Mouse (Mus musculus) limb, embryonic 12.5 days (tissue): Measurements from ENCODE around the gene Cluap1. TPM values are rescaled to one million over a fixed set of nuclear protein-coding genes. Genes with fewer than 3 reads are reported as not detected.
"Not testable (repeated sequence)": the region's sequence is repeated elsewhere in the genome, so short reads cannot be mapped to it uniquely, and the experiment has no call there.

ENCODE experiments used
- ATAC-seq: fragments of 200-750 bp; cut with Nextera tagmentation; 2 replicates; pipeline ENCODE4 v1.8.0; 2017; ENCODE audit warnings: low read depth, moderate TSS enrichment; ENCODE audit not compliant: insufficient number of reproducible peaks, insufficient read depth, low FRiP score, low TSS enrichment
- H3K27ac ChIP-seq: fragments of 300-500 bp; sonication (generic); 2 replicates; pipeline ENCODE4 v1.5.1; 2016; ENCODE audit warnings: mild to moderate bottlenecking, moderate library complexity
- H3K27me3 ChIP-seq: fragments of 300-500 bp; sonication (generic); 2 replicates; pipeline ENCODE4 v1.6.1; 2016; ENCODE audit warnings: mild to moderate bottlenecking, moderate library complexity
- H3K36me3 ChIP-seq: fragments of 300-500 bp; sonication (generic); 2 replicates; pipeline ENCODE4 v1.6.1; 2016; ENCODE audit warnings: mild to moderate bottlenecking, moderate library complexity
- H3K4me1 ChIP-seq: fragments of 300-500 bp; sonication (generic); replicated peaks from 2 replicates; pipeline ENCODE4 v1.6.1; 2016
- H3K4me2 ChIP-seq: fragments of 300-500 bp; sonication (generic); 2 replicates; pipeline ENCODE4 v1.6.1; 2016; ENCODE audit warnings: mild to moderate bottlenecking, moderate library complexity
- H3K4me3 ChIP-seq: fragments of 300-500 bp; sonication (generic); replicated peaks from 2 replicates; pipeline ENCODE4 v1.5.1; 2016; ENCODE audit warnings: mild to moderate bottlenecking
- H3K9ac ChIP-seq: fragments of 300-500 bp; sonication (generic); replicated peaks from 2 replicates; pipeline ENCODE4 v1.6.1; 2016; ENCODE audit warnings: mild to moderate bottlenecking, moderate library complexity
- H3K9me3 ChIP-seq: fragments of 300-500 bp; sonication (generic); 2 replicates; pipeline ENCODE4 v1.6.1; 2016; ENCODE audit warnings: mild to moderate bottlenecking, moderate library complexity
- whole genome bisulfite sequencing: fragments of 180-500 bp; shearing (Covaris S2); methylation state at CpG from one replicate; pipeline ENCODE4 v1.1.7; 2016; 5-methylcytosine and 5-hydroxymethylcytosine counted together
- polyA plus RNA-seq: library from polyadenylated mRNA; unstranded; fragments of >200 nt; fragmentation: Nextera tagmentation; extraction: Ambion mirVana; gene quantifications from 2 replicates; pipeline ENCODE4 v1.2.1, GENCODE M21; 2016

Cluap1 gene
- polyA plus RNA-seq, 1 experiment from 2014 or later = 25.7 TPM

DNA sequence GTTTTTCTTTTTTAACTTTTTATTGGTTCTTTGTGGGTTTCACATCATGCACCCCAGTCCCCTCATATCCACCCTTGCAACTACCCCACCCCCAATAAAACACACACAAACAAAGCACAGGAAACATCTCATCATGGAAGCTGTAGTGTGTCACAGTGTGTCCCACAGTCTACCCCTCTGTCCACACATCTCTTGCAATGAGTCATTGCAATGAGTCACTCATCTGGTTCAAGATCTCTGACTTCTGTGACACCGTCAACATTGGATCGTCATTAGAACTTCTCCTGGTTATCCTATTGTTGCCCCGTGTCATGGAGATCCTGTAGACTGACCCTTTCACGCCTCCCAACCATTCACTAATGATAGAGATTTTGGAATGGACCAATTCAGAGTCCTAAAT is 26.1 kb downstream of the Cluap1 start:
- Histone ChIP-seq H3K4me3 (no peak overlapping the region), H3K4me2 (no peak overlapping the region), H3K36me3 (peaks cover 80% of the 10 kb centered on the region), H3K27me3 (no peaks in the 10 kb centered on the region), H3K9ac (no peak overlapping the region), H3K27ac (no peak overlapping the region), H3K9me3 (no peaks in the 10 kb centered on the region), H3K4me1 (no peaks in the 10 kb centered on the region)
- ATAC-seq = no peak
- WGBS = 94% methylated on average over 4 of the region's 4 CpGs

GRCm38 (mm10) chr16:3951141-3951540 is 42.5 kb downstream of the Cluap1 start:
- WGBS = 100% methylated on average over 1 of the region's 1 CpGs
- Histone ChIP-seq H3K9ac (no peak overlapping the region), H3K4me1 (no peaks in the 10 kb centered on the region), H3K9me3 (no peaks in the 10 kb centered on the region), H3K4me2 (no peak overlapping the region), H3K27ac (no peak overlapping the region), H3K36me3 (no peaks in the 10 kb centered on the region), H3K4me3 (no peak overlapping the region), H3K27me3 (no peaks in the 10 kb centered on the region)
- ATAC-seq = no peak

DNA sequence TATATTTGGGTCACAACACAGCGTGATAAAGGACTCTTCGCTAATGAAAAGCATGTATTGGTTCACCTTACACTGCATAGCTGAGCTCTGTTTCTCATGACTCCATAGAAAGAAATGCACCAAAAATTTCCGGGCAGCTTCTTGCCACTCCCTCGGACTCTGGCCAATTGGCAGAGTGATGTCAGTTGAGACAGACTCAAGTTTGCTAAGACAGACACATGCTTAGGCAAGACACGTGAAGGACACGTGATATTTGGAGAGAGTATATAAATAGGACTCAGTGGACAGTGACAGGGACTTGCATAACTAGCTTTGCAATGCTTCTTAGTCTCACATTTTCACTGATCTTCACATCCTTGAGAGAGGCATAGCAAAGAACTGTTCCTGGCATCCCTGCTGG is 47.8 kb downstream of the Cluap1 start:
- WGBS = 85% methylated on average over 6 of the region's 6 CpGs
- Histone ChIP-seq H3K9me3 (no peaks in the 10 kb centered on the region), H3K4me2 (no peak overlapping the region), H3K9ac (no peak overlapping the region), H3K4me1 (no peaks in the 10 kb centered on the region), H3K27me3 (no peaks in the 10 kb centered on the region), H3K36me3 (no peaks in the 10 kb centered on the region), H3K4me3 (no peak overlapping the region), H3K27ac (no peak overlapping the region)
- ATAC-seq = no peak

DNA sequence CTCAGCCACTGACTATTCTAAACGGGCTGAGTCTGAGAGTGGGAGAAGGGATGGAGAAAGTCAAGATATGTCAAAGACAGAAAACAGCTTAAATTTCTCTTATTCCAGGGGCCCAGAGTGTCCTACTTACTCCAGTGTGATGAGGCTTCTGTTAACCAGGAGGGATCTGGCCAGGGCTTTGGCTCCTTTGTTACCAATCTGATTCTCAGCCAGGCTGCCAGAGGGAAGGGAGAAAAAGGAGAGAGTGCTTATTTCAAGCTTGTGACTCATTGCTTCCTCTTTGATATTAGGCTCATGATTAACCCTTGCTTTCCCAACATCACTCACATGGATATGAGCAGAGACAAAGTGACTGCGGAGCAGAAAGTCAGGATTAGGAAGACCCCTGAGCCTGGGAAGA is 50.7 kb downstream of the Cluap1 start:
- H3K27me3 ChIP-seq = no peaks in the 10 kb centered on the region
- no peak overlapping the region for H3K9ac ChIP-seq
- no peaks in the 10 kb centered on the region for H3K4me1 ChIP-seq
- no peak for ATAC-seq
- H3K4me2 ChIP-seq = no peak overlapping the region
- no peak overlapping the region for H3K4me3 ChIP-seq
- no peaks in the 10 kb centered on the region for H3K36me3 ChIP-seq
- no peaks in the 10 kb centered on the region for H3K9me3 ChIP-seq
- no peak overlapping the region for H3K27ac ChIP-seq
- 63% methylated on average over 2 of the region's 2 CpGs for whole genome bisulfite sequencing

DNA sequence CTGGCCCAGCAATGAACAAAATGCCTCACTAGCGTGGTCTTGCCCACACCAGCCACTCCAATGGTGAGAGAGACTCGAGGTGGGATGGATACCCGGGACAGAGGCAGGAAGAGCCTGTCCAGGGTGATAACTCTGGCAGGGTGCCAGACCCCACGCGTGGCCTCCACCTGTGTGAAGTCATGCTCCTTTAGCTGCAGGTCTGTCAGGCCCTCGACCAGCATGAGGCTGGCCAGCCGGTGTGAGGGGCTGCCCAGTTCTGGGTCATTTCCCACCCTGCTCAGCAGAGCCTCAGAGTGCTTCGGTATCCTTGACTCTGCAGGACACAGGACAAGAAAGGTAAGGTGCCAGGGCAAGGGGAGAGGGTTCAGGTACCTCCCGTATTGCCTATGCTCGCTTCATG is 56.4 kb downstream of the Cluap1 start:
- no peaks in the 10 kb centered on the region for H3K9me3 ChIP-seq
- WGBS = 78% methylated on average over 10 of the region's 10 CpGs
- H3K4me3 ChIP-seq = no peak overlapping the region
- no peaks in the 10 kb centered on the region for H3K4me1 ChIP-seq
- H3K4me2 ChIP-seq = no peak overlapping the region
- H3K27me3 ChIP-seq = no peaks in the 10 kb centered on the region
- H3K27ac ChIP-seq = no peak overlapping the region
- ATAC-seq = no peak
- no peak overlapping the region for H3K9ac ChIP-seq
- H3K36me3 ChIP-seq = no peaks in the 10 kb centered on the region

DNA sequence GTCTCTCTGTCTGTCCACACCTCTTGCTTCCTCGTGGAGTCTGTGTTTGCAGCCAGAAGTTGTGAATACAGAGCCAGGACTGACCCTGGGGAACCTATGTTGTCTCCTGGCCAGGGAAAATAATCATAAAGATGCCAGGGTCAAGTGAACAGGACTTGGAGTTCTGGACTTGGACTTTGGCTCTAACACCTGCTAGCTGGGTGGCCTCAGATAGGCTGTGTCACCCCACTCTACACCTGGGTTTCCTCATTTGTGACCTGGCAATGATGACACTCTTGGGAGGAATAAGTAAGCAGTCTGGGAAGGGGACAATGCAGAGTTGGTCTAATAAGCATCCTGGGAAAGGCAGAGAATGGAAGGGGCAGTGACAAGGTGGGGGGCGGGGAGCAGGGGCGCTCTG is 56.9 kb downstream of the Cluap1 start:
- Histone ChIP-seq H3K9me3 (no peaks in the 10 kb centered on the region), H3K36me3 (no peaks in the 10 kb centered on the region), H3K27me3 (no peaks in the 10 kb centered on the region), H3K4me2 (no peak overlapping the region), H3K27ac (no peak overlapping the region), H3K4me1 (no peaks in the 10 kb centered on the region), H3K9ac (no peak overlapping the region), H3K4me3 (no peak overlapping the region)
- 92% methylated on average over 3 of the region's 3 CpGs for WGBS
- ATAC-seq = no peak

- H3K36me3 ChIP-seq = peaks cover 21% of the 10 kb centered on the region
These were observed 65.9 kb downstream of the Cluap1 start for GRCm38 (mm10) chr16:3974456-3974855.

GRCm38 (mm10) chr16:3975658-3976057 is 67.1 kb downstream of the Cluap1 start:
- Histone ChIP-seq H3K4me3 (no peak overlapping the region), H3K27me3 (no peaks in the 10 kb centered on the region), H3K4me2 (no peak overlapping the region), H3K27ac (no peak overlapping the region), H3K36me3 (peaks cover 33% of the 10 kb centered on the region), H3K9ac (no peak overlapping the region), H3K4me1 (no peaks in the 10 kb centered on the region), H3K9me3 (no peaks in the 10 kb centered on the region)
- WGBS = 85% methylated on average over 7 of the region's 7 CpGs
- 0 out of 2 replicates have a peak, but pooled peaks have one; percentile 26 for ATAC-seq

More at GRCm38 (mm10) chr16:3974456-3974855, 65.9 kb downstream of the Cluap1 start:
- H3K4me2 ChIP-seq, ATAC-seq, H3K4me1 ChIP-seq, H3K4me3 ChIP-seq, H3K9ac ChIP-seq, H3K27me3 ChIP-seq, H3K9me3 ChIP-seq, H3K27ac ChIP-seq: not testable (repeated sequence)
- 92% methylated on average over 19 of the region's 19 CpGs for WGBS

- no peak within 1 kb of the TSS for H3K4me3 ChIP-seq
- WGBS = 71% methylated on average over 4 of the region's 4 CpGs
- H3K4me2 ChIP-seq = no peak within 1 kb of the TSS
- ATAC-seq = no peak
- no peaks in the 10 kb centered on the region for H3K27me3 ChIP-seq
- H3K36me3 ChIP-seq = peaks cover 39% of the 10 kb centered on the region
- no peaks in the 10 kb centered on the region for H3K4me1 ChIP-seq
- no peak within 1 kb of the TSS for H3K9ac ChIP-seq
- no peak within 1 kb of the TSS for H3K27ac ChIP-seq
- no peaks in the 10 kb centered on the region for H3K9me3 ChIP-seq
These were observed 67.7 kb downstream of the Cluap1 start, which contains the start of gene Nlrc3 for GRCm38 (mm10) chr16:3976251-3976671. Gene Nlrc3 (minus strand): TSS chr16:3976632.

DNA sequence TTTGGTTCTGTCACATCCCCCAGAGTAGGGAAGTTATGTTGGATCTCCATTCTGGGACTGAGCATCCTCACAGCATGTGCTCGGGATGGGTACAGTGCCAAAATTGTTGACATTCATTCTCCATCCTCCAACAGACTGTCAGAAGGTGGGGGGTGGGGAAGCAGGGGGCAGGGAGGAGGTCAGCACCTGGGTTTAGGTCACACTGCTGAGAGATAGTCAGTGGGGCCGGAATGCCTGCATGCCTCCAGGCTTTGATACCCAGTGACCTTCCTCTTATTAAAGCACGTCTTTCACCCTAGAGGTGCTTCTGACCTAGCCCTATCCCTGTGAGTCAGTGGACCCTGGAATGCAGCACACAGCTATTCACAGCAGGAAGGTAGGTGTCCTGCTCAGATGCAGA is 68.1 kb downstream of the Cluap1 start:
- no peaks in the 10 kb centered on the region for H3K9me3 ChIP-seq
- H3K9ac ChIP-seq = no peak overlapping the region
- no peak overlapping the region for H3K4me2 ChIP-seq
- peaks cover 44% of the 10 kb centered on the region for H3K36me3 ChIP-seq
- WGBS = 43% methylated on average over 3 of the region's 3 CpGs
- no peaks in the 10 kb centered on the region for H3K4me1 ChIP-seq
- no peaks in the 10 kb centered on the region for H3K27me3 ChIP-seq
- ATAC-seq = no peak
- H3K27ac ChIP-seq = no peak overlapping the region
- H3K4me3 ChIP-seq = no peak overlapping the region

DNA sequence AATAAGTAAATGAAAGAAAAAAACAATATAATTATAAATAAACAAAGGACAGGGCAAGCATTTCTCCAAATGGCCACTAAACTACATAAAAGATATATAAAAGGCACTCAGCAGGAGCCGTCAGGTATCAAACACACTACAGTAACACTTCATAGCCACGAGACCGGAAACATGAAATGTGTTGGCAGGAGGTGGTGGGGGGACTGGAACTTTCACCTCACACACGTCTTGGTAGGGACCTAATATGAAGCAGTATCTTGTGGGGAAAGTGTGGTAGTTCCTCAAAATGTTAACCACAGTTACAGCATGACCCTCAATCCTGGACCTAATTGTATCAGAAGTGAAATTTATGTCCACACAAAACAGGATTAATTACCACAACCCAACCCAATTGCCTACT is 73.6 kb downstream of the Cluap1 start:
- Histone ChIP-seq H3K9me3 (no peaks in the 10 kb centered on the region), H3K9ac (no peak overlapping the region), H3K27ac (no peak overlapping the region), H3K27me3 (no peaks in the 10 kb centered on the region), H3K4me1 (no peaks in the 10 kb centered on the region), H3K36me3 (peaks cover 98% of the 10 kb centered on the region), H3K4me2 (no peak overlapping the region), H3K4me3 (no peak overlapping the region)
- ATAC-seq = no peak
- WGBS = 94% methylated on average over 4 of the region's 4 CpGs

- Histone ChIP-seq H3K4me2 (no peak overlapping the region), H3K9me3 (no peaks in the 10 kb centered on the region), H3K4me1 (no peaks in the 10 kb centered on the region), H3K27ac (no peak overlapping the region), H3K4me3 (no peak overlapping the region), H3K9ac (no peak overlapping the region), H3K27me3 (no peaks in the 10 kb centered on the region), H3K36me3 (peaks cover 100% of the 10 kb centered on the region)
- WGBS = 82% methylated on average over 7 of the region's 7 CpGs
- ATAC-seq = no peak
These were observed 74.6 kb downstream of the Cluap1 start for GRCm38 (mm10) chr16:3983146-3983700.
